Mouse (Mus musculus) kidney, embryonic 14.5 days (tissue): Measurements from ENCODE around the gene Pabpc1l. TPM values are rescaled to one million over a fixed set of nuclear protein-coding genes. Genes with fewer than 3 reads are reported as not detected.
A peak's percentile ranks its signal among the peaks of the same experiment; 100 is the strongest.

Experiments
- ATAC-seq: fragments of 200-750 bp; cut with Nextera tagmentation; 2 replicates; pipeline ENCODE4 v1.8.0; 2017; ENCODE audit warnings: moderate number of reproducible peaks, mild to moderate bottlenecking, moderate TSS enrichment, moderate library complexity; ENCODE audit not compliant: low FRiP score, low TSS enrichment
- H3K27ac ChIP-seq: fragments of 300-500 bp; sonication (generic); 2 replicates; pipeline ENCODE4 v1.5.1; 2014; ENCODE audit warnings: low read depth, mild to moderate bottlenecking, low read length, moderate library complexity, mixed read lengths
- H3K27me3 ChIP-seq: fragments of 300-500 bp; sonication (generic); 2 replicates; pipeline ENCODE4 v1.6.1; 2014; ENCODE audit warnings: mild to moderate bottlenecking, low read length; ENCODE audit not compliant: control insufficient read depth, insufficient read depth
- H3K36me3 ChIP-seq: fragments of 300-500 bp; sonication (generic); 2 replicates; pipeline ENCODE4 v1.6.1; 2014; ENCODE audit warnings: low read length, mixed read lengths; ENCODE audit not compliant: control insufficient read depth, insufficient read depth
- H3K4me1 ChIP-seq: fragments of 300-500 bp; sonication (generic); 2 replicates; pipeline ENCODE4 v1.6.1; 2014; ENCODE audit warnings: low read length, mixed read lengths; ENCODE audit not compliant: control insufficient read depth, insufficient read depth
- H3K4me2 ChIP-seq: fragments of 300-500 bp; sonication (generic); replicated peaks from 2 replicates; pipeline ENCODE4 v1.6.1; 2014; ENCODE audit warnings: low read depth, mild to moderate bottlenecking, low read length
- H3K4me3 ChIP-seq: fragments of 300-500 bp; sonication (generic); 2 replicates; pipeline ENCODE4 v1.5.1; 2014; ENCODE audit warnings: mild to moderate bottlenecking, low read length
- H3K9ac ChIP-seq: fragments of 300-500 bp; sonication (generic); 2 replicates; pipeline ENCODE4 v1.6.1; 2014; ENCODE audit warnings: low read depth, mild to moderate bottlenecking, low read length, moderate library complexity
- H3K9me3 ChIP-seq: fragments of 300-500 bp; sonication (generic); 2 replicates; pipeline ENCODE4 v1.6.1; 2016; ENCODE audit warnings: low read length; ENCODE audit not compliant: control insufficient read depth
- WGBS: fragments of 180-500 bp; shearing (Covaris S2); extraction: QIAGEN DNeasy Blood & Tissue Kit; methylation state at CpG from one replicate; pipeline ENCODE4 v1.1.7; 2014; 5-methylcytosine and 5-hydroxymethylcytosine counted together
- polyA plus RNA-seq: library from polyadenylated mRNA; unstranded; fragments of >200 nt; fragmentation: Nextera tagmentation; extraction: Ambion mirVana; gene quantifications from 2 replicates; pipeline ENCODE4 v1.2.1, GENCODE M21; 2014

Pabpc1l gene
- polyA plus RNA-seq, 1 experiment from 2014 or later = 2.7 TPM

- no peak overlapping the region for H3K27ac ChIP-seq
- H3K27me3 ChIP-seq = no peaks in the 10 kb centered on the region
- H3K4me1 ChIP-seq = peaks cover 3% of the 10 kb centered on the region; the same call in 1 of the 2 replicates
- H3K4me3 ChIP-seq = no peak overlapping the region
- ATAC-seq = no peak
- H3K4me2 ChIP-seq = no peak overlapping the region
- peaks cover 6% of the 10 kb centered on the region; the same call in 1 of the 2 replicates for H3K36me3 ChIP-seq
- H3K9ac ChIP-seq = no peak overlapping the region
- no peaks in the 10 kb centered on the region for H3K9me3 ChIP-seq
- 90% methylated on average over 3 of the region's 3 CpGs for WGBS
Measured at GRCm38 (mm10) chr2:164002637-164003036, 22.6 kb upstream of the Pabpc1l start.

DNA sequence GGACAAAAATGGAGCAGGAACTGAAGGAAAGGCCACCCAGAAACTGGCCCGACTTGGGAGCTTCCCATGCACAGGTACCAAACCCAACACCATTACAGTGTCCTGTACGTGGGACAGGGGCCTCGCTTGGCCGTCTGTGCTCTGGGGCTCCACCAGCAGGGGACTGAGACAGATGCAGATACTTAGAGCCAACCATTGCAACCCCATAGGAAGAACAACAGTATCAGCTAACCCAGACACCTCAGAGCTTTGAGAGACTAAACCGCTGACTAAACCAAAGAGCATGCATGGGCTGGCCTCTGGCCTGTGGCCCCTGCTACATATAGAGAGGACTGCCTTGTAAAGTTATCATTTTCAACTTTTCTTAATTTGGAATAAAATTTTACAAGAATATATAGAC, 20.7 kb upstream of the Pabpc1l start:
- Histone ChIP-seq H3K4me2 (no peak overlapping the region), H3K27ac (no peak overlapping the region), H3K36me3 (no peaks in the 10 kb centered on the region; the same call in 1 of the 2 replicates), H3K4me3 (no peak overlapping the region), H3K27me3 (no peaks in the 10 kb centered on the region), H3K4me1 (0 out of 2 replicates have a peak, but pooled peaks cover 3% of the 10 kb centered on the region), H3K9me3 (no peaks in the 10 kb centered on the region), H3K9ac (no peak overlapping the region)
- WGBS = 75% methylated on average over 5 of the region's 5 CpGs
- no peak for ATAC-seq

GRCm38 (mm10) chr2:164006932-164007331, 18.3 kb upstream of the Pabpc1l start:
- 63% methylated on average over 10 of the region's 10 CpGs for WGBS
- 0 out of 2 replicates have a peak, but pooled peaks cover 3% of the 10 kb centered on the region for H3K4me1 ChIP-seq
- H3K9ac ChIP-seq = no peak overlapping the region
- peaks cover 6% of the 10 kb centered on the region for H3K36me3 ChIP-seq
- H3K9me3 ChIP-seq = no peaks in the 10 kb centered on the region
- no peak overlapping the region for H3K4me3 ChIP-seq
- H3K4me2 ChIP-seq = no peak overlapping the region
- H3K27me3 ChIP-seq = no peaks in the 10 kb centered on the region
- H3K27ac ChIP-seq = no peak overlapping the region
- ATAC-seq = 0 out of 2 replicates have a peak, but pooled peaks have one; percentile 46

GRCm38 (mm10) chr2:164007547-164007946, 17.7 kb upstream of the Pabpc1l start:
- H3K4me3 ChIP-seq = no peak overlapping the region
- 88% methylated on average over 8 of the region's 8 CpGs for WGBS
- no peak overlapping the region for H3K9ac ChIP-seq
- 0 out of 2 replicates have a peak, but pooled peaks cover 3% of the 10 kb centered on the region for H3K4me1 ChIP-seq
- peaks cover 13% of the 10 kb centered on the region for H3K36me3 ChIP-seq
- H3K9me3 ChIP-seq = no peaks in the 10 kb centered on the region
- no peak overlapping the region for H3K27ac ChIP-seq
- no peak for ATAC-seq
- no peaks in the 10 kb centered on the region for H3K27me3 ChIP-seq
- H3K4me2 ChIP-seq = no peak overlapping the region

DNA sequence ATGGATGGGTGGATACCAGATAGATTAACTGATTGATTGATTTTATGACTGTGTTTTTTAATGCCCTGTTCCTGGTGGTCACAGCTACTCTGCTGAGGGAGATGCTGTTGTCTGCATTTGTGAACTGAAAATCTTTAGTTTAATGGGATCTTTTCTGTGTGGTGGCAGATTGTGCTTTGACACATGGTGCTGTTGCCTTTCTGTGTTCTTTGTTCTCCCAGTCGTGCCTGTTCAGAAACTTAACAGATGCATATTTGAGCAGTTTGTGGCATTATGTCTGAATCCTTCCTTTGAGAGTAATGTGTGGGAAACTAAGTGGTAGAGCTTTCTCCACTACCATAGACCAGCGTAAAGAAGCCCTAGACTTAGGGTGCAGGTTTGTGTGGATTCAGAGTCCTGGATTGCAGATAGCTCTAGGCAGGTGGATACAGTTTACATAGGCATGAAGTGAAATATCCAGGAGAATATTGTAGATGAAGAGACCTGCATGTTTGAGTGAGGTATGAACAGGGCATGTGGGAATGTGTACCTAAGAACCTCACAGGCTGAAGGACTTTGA, 17.2 kb upstream of the Pabpc1l start:
- H3K4me2 ChIP-seq = no peak overlapping the region
- peaks cover 18% of the 10 kb centered on the region for H3K36me3 ChIP-seq
- no peak overlapping the region for H3K9ac ChIP-seq
- no peak overlapping the region for H3K27ac ChIP-seq
- H3K27me3 ChIP-seq = no peaks in the 10 kb centered on the region
- 0 out of 2 replicates have a peak, but pooled peaks cover 3% of the 10 kb centered on the region for H3K4me1 ChIP-seq
- no peak overlapping the region for H3K4me3 ChIP-seq
- WGBS = 86% methylated on average over 2 of the region's 2 CpGs
- no peaks in the 10 kb centered on the region for H3K9me3 ChIP-seq
- no peak for ATAC-seq

GRCm38 (mm10) chr2:164009227-164009626, 16.0 kb upstream of the Pabpc1l start:
- no peak overlapping the region for H3K9ac ChIP-seq
- WGBS = 92% methylated on average over 6 of the region's 6 CpGs

GRCm38 (mm10) chr2:164010496-164010895, 14.8 kb upstream of the Pabpc1l start:
- 87% methylated on average over 5 of the region's 5 CpGs for WGBS
- Histone ChIP-seq H3K36me3 (peaks cover 41% of the 10 kb centered on the region), H3K9ac (no peak overlapping the region), H3K9me3 (no peaks in the 10 kb centered on the region), H3K4me2 (no peak overlapping the region), H3K27me3 (no peaks in the 10 kb centered on the region), H3K4me1 (0 out of 2 replicates have a peak, but pooled peaks cover 3% of the 10 kb centered on the region), H3K27ac (no peak overlapping the region), H3K4me3 (no peak overlapping the region)
- ATAC-seq = no peak

More at GRCm38 (mm10) chr2:164009227-164009626, 16.0 kb upstream of the Pabpc1l start:
- Histone ChIP-seq H3K27me3 (no peaks in the 10 kb centered on the region), H3K4me2 (no peak overlapping the region), H3K36me3 (peaks cover 29% of the 10 kb centered on the region), H3K4me1 (0 out of 2 replicates have a peak, but pooled peaks cover 3% of the 10 kb centered on the region), H3K27ac (no peak overlapping the region), H3K9me3 (no peaks in the 10 kb centered on the region), H3K4me3 (no peak overlapping the region)
- ATAC-seq = no peak

- no peak overlapping the region for H3K4me2 ChIP-seq
- H3K9me3 ChIP-seq = no peaks in the 10 kb centered on the region
- no peak overlapping the region for H3K4me3 ChIP-seq
- no peaks in the 10 kb centered on the region for H3K27me3 ChIP-seq
- no peak for ATAC-seq
- no peak overlapping the region for H3K9ac ChIP-seq
- 85% methylated on average over 3 of the region's 3 CpGs for WGBS
- H3K4me1 ChIP-seq = 0 out of 2 replicates have a peak, but pooled peaks cover 3% of the 10 kb centered on the region
- no peak overlapping the region for H3K27ac ChIP-seq
- peaks cover 46% of the 10 kb centered on the region for H3K36me3 ChIP-seq
Measured at GRCm38 (mm10) chr2:164010944-164011343, 14.3 kb upstream of the Pabpc1l start.

DNA sequence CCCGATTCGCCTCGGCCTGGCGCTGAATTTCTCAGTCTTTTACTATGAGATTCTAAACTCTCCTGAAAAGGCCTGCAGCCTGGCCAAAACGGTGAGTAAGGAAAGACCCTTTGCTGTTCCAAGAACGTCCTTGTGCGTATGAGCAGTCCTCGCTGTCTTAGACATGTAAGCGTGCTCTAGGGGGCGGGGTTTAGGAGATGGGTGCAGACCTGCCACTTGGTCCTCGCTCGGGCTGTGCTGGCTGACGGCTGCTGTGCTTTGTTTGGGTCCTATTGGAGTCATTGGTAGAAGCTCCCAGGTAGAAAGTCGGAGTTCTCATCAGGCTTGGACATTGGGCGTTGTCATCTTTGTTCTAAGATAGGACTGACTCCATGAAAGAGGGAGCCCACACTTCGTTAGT, 9.9 kb upstream of the Pabpc1l start:
- no peak overlapping the region for H3K27ac ChIP-seq
- no peaks in the 10 kb centered on the region for H3K9me3 ChIP-seq
- H3K9ac ChIP-seq = no peak overlapping the region
- 96% methylated on average over 16 of the region's 16 CpGs for WGBS
- ATAC-seq = no peak
- H3K27me3 ChIP-seq = no peaks in the 10 kb centered on the region
- H3K36me3 ChIP-seq = peaks cover 82% of the 10 kb centered on the region
- H3K4me3 ChIP-seq = no peak overlapping the region
- no peaks in the 10 kb centered on the region for H3K4me1 ChIP-seq
- no peak overlapping the region for H3K4me2 ChIP-seq
